Mouse (Mus musculus) erythroblast, embryonic 14.5 days (primary cell): ENCODE measurements at regions not wholly inside any gene's neighbourhood (a gene's known extent, or its start where the extent isn't known, plus 50 kb on each side); places are given as distances from the start of the nearest gene placed in this dataset.

Experiments used
- GATA1 ChIP-seq: IDR thresholded peaks from 2 replicates; pipeline ENCODE4 v1.6.1; 2012; ENCODE audit warnings: low read length, inconsistent platforms, mixed read lengths
- TAL1 ChIP-seq: IDR thresholded peaks from 3 replicates; pipeline ENCODE4 v1.6.1; 2012; ENCODE audit warnings: low read length, inconsistent platforms, mixed read lengths

DNA sequence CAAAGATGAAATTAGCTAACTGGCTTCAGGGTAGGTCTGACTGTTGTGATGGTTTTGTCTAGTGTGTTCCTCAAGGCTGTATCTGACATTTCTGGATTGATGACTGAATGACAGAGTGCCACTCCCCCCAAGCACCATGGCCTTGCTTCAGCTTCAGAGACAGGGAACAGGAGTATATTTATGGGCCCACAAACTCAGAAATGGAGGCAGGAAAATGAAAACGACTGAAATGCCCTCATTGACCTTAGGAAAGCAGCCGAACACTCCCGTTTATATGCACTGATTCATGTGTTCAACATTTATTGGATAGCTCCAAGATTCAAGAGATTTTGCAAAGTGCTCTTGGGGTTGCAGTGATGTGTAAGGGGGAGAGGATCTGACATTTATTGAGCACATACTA is 288.3 kb downstream of the Slc4a3 start:
- no peak for TF ChIP-seq GATA1
- TF ChIP-seq TAL1, result no peak
